Mouse (Mus musculus) hindbrain, embryonic 12.5 days (tissue): ENCODE measurements at regions not wholly inside any gene's neighbourhood (a gene's known extent, or its start where the extent isn't known, plus 50 kb on each side); places are given as distances from the start of the nearest gene placed in this dataset. TPM values are rescaled to one million over a fixed set of nuclear protein-coding genes. Genes with fewer than 3 reads are reported as not detected.

ENCODE experiments used
- ATAC-seq: fragments of 200-750 bp; cut with Nextera tagmentation; 2 replicates; pipeline ENCODE4 v1.8.0; 2017; ENCODE audit warnings: moderate TSS enrichment; ENCODE audit not compliant: low FRiP score
- H3K27ac ChIP-seq: fragments of 300-500 bp; sonication (generic); 2 replicates; pipeline ENCODE4 v1.5.1; 2016; ENCODE audit warnings: mild to moderate bottlenecking
- H3K27me3 ChIP-seq: fragments of 300-500 bp; sonication (generic); 2 replicates; pipeline ENCODE4 v1.6.1; 2016; ENCODE audit warnings: mild to moderate bottlenecking
- H3K36me3 ChIP-seq: fragments of 300-500 bp; sonication (generic); 2 replicates; pipeline ENCODE4 v1.6.1; 2016; ENCODE audit warnings: mild to moderate bottlenecking
- H3K4me1 ChIP-seq: fragments of 300-500 bp; sonication (generic); 2 replicates; pipeline ENCODE4 v1.6.1; 2016
- H3K4me2 ChIP-seq: fragments of 300-500 bp; sonication (generic); replicated peaks from 2 replicates; pipeline ENCODE4 v1.6.1; 2016; ENCODE audit warnings: mild to moderate bottlenecking
- H3K4me3 ChIP-seq: fragments of 300-500 bp; sonication (generic); 2 replicates; pipeline ENCODE4 v1.5.1; 2016; ENCODE audit warnings: mild to moderate bottlenecking
- H3K9ac ChIP-seq: fragments of 300-500 bp; sonication (generic); 2 replicates; pipeline ENCODE4 v1.6.1; 2016; ENCODE audit warnings: mild to moderate bottlenecking, moderate library complexity
- H3K9me3 ChIP-seq: fragments of 300-500 bp; sonication (generic); replicated peaks from 2 replicates; pipeline ENCODE4 v1.6.1; 2016; ENCODE audit warnings: mild to moderate bottlenecking
- WGBS: fragments of 180-500 bp; shearing (Covaris S2); methylation state at CpG from one replicate; pipeline ENCODE4 v1.1.7; 2016; 5-methylcytosine and 5-hydroxymethylcytosine counted together
- microRNA-seq: library from miRNA; unstranded; fragments of <30 nt; microRNA quantifications from one replicate; pipeline ENCODE4, GENCODE M21; 2017

GRCm38 (mm10) chr7:115415147-115415561 is 623.4 kb downstream of the Sox6 start:
- no peak overlapping the region for H3K4me2 ChIP-seq
- H3K9me3 ChIP-seq, result no peaks in the 10 kb centered on the region
- peaks cover 2% of the 10 kb centered on the region for H3K27me3 ChIP-seq
- no peak overlapping the region for H3K4me3 ChIP-seq
- 0 out of 2 replicates have a peak, but pooled peaks have one; percentile 38 for ATAC-seq
- H3K36me3 ChIP-seq, result no peaks in the 10 kb centered on the region
- H3K27ac ChIP-seq, result no peak overlapping the region
- peaks cover 11% of the 10 kb centered on the region for H3K4me1 ChIP-seq
- H3K9ac ChIP-seq, result no peak overlapping the region
- 2% methylated on average over 5 of the region's 5 CpGs for WGBS

Small RNA genes lying in the stretch of these regions (microRNA-seq; reads per million reads assigned to microRNA genes)
- gene Gm27684, result not detected
